Mouse (Mus musculus) intestine, embryonic 14.5 days (tissue): ENCODE results near the gene Dusp9. TPM values are rescaled to one million over a fixed set of nuclear protein-coding genes. Genes with fewer than 3 reads are reported as not detected.

Source experiments
- ATAC-seq: fragments of 200-750 bp; cut with Nextera tagmentation; replicated peaks from 2 replicates; pipeline ENCODE4 v1.8.0; 2017; ENCODE audit warnings: low read depth, moderate number of reproducible peaks, moderate TSS enrichment, moderate library complexity; ENCODE audit not compliant: low FRiP score, low TSS enrichment
- DNase-seq: peaks from one replicate; pipeline ENCODE4 v3.0.0-alpha.2; 2018; ENCODE audit warnings: low spot score
- H3K27ac ChIP-seq: fragments of 300-500 bp; sonication (generic); 2 replicates; pipeline ENCODE4 v1.5.1; 2014; ENCODE audit warnings: low read depth, mild to moderate bottlenecking, control low read depth
- H3K27me3 ChIP-seq: fragments of 300-500 bp; sonication (generic); replicated peaks from 2 replicates; pipeline ENCODE4 v1.6.1; 2014; ENCODE audit warnings: low read length, control low read depth; ENCODE audit not compliant: control insufficient read depth, insufficient read depth
- H3K36me3 ChIP-seq: fragments of 300-500 bp; sonication (generic); 2 replicates; pipeline ENCODE4 v1.6.1; 2014; ENCODE audit warnings: low read length, control low read depth; ENCODE audit not compliant: control insufficient read depth, insufficient read depth
- H3K4me1 ChIP-seq: fragments of 300-500 bp; sonication (generic); replicated peaks from 2 replicates; pipeline ENCODE4 v1.6.1; 2014; ENCODE audit warnings: low read length, control low read depth, mixed read lengths; ENCODE audit not compliant: control insufficient read depth, insufficient read depth
- H3K4me2 ChIP-seq: fragments of 300-500 bp; sonication (generic); 2 replicates; pipeline ENCODE4 v1.6.1; 2014; ENCODE audit warnings: low read length
- H3K4me3 ChIP-seq: fragments of 300-500 bp; sonication (generic); 2 replicates; pipeline ENCODE4 v1.5.1; 2014; ENCODE audit warnings: low read depth, low read length, control low read depth, mixed read lengths
- H3K9ac ChIP-seq: fragments of 300-500 bp; sonication (generic); 2 replicates; pipeline ENCODE4 v1.6.1; 2014; ENCODE audit warnings: mild to moderate bottlenecking, low read length
- H3K9me3 ChIP-seq: fragments of 300-500 bp; sonication (generic); 2 replicates; pipeline ENCODE4 v1.6.1; 2016; ENCODE audit warnings: low read length, control low read depth; ENCODE audit not compliant: control insufficient read depth
- WGBS: fragments of 180-500 bp; shearing (Covaris S2); extraction: QIAGEN DNeasy Blood & Tissue Kit; methylation state at CpG from one replicate; pipeline ENCODE4 v1.1.7; 2014; 5-methylcytosine and 5-hydroxymethylcytosine counted together
- polyA plus RNA-seq: library from polyadenylated mRNA; unstranded; fragments of >200 nt; fragmentation: Nextera tagmentation; extraction: Ambion mirVana; gene quantifications from 2 replicates; pipeline ENCODE4 v1.2.1, GENCODE M21; 2014

The Dusp9 gene
- 4.6 and 4.9 TPM in 2 replicates for polyA plus RNA-seq

GRCm38 (mm10) chrX:73639255-73639675 lies at the start of gene Dusp9:
Gene Dusp9, plus strand, starts transcription at chrX:73639419.
- Histone ChIP-seq H3K9me3 (no peaks in the 10 kb centered on the region), H3K9ac (peak within 1 kb of the TSS; percentile 38), H3K4me3 (peak within 1 kb of the TSS; percentile 37), H3K27me3 (peaks cover 31% of the 10 kb centered on the region), H3K4me1 (no peaks in the 10 kb centered on the region), H3K36me3 (no peaks in the 10 kb centered on the region), H3K27ac (no peak within 1 kb of the TSS), H3K4me2 (peak within 1 kb of the TSS; percentile 58)
- 4% methylated on average over 22 of the region's 28 CpGs for WGBS
- ATAC-seq (peak; percentile 65), DNase-seq (peak; percentile 70)

- 19% methylated on average over 6 of the region's 6 CpGs for WGBS
- ATAC-seq (no peak), DNase-seq (no peak)
- H3K4me2 ChIP-seq: no peak overlapping the region
- H3K9ac ChIP-seq: no peak overlapping the region
- H3K36me3 ChIP-seq: no peaks in the 10 kb centered on the region
- H3K27me3 ChIP-seq: 0 out of 2 replicates have a peak, but pooled peaks cover 5% of the 10 kb centered on the region
- H3K4me3 ChIP-seq: no peak overlapping the region
- no peak overlapping the region for H3K27ac ChIP-seq
- peaks cover 6% of the 10 kb centered on the region for H3K4me1 ChIP-seq
- no peaks in the 10 kb centered on the region for H3K9me3 ChIP-seq
Measured at GRCm38 (mm10) chrX:73593212-73593611, 46.0 kb upstream of the Dusp9 start.

- 0 out of 2 replicates have a peak overlapping the region, but pooled peaks have one; percentile 18 for H3K4me2 ChIP-seq
- 0 out of 2 replicates have a peak, but pooled peaks cover 3% of the 10 kb centered on the region for H3K27me3 ChIP-seq
- H3K9me3 ChIP-seq: no peaks in the 10 kb centered on the region
- H3K9ac ChIP-seq: no peak overlapping the region
- no peak overlapping the region for H3K4me3 ChIP-seq
- ATAC-seq (no peak), DNase-seq (no peak)
- no peak overlapping the region for H3K27ac ChIP-seq
- WGBS: 28% methylated on average over 12 of the region's 12 CpGs
- H3K36me3 ChIP-seq: no peaks in the 10 kb centered on the region
- peaks cover 6% of the 10 kb centered on the region for H3K4me1 ChIP-seq
Measured at GRCm38 (mm10) chrX:73594451-73595121, 44.6 kb upstream of the Dusp9 start.

- Histone ChIP-seq H3K9ac (no peak overlapping the region), H3K27ac (no peak overlapping the region)
Measured at GRCm38 (mm10) chrX:73595297-73595938, 43.8 kb upstream of the Dusp9 start.

DNA sequence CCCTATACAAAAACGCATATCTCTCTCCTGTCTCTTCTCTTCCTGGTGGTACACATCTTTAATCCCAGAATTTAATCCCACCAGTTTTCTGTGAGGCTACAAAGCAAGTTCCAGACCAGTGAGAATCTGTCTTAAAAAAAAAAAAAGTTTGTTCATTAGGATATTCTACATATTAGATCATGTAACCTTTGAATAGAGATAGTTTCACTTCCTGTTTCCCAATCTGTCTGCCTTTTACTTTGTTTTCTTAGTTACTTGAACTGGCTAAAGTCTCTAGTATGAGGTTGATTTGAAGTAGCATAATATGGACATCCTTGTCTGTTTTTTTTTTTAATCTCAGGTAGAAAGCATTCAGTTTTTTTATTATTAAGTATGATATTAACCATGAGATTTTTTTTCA lies 37.8 kb upstream of the Dusp9 start:
- H3K9me3 ChIP-seq: no peaks in the 10 kb centered on the region
- H3K27ac ChIP-seq: no peak overlapping the region
- DNase-seq: no peak
- H3K4me3 ChIP-seq: no peak overlapping the region
- H3K4me1 ChIP-seq: no peaks in the 10 kb centered on the region
- H3K4me2 ChIP-seq: no peak overlapping the region
- H3K9ac ChIP-seq: no peak overlapping the region
- H3K27me3 ChIP-seq: no peaks in the 10 kb centered on the region
- 77% methylated on average over 1 of the region's 1 CpGs for WGBS
- H3K36me3 ChIP-seq: no peaks in the 10 kb centered on the region
- ATAC-seq: no peak

More at GRCm38 (mm10) chrX:73595297-73595938, 43.8 kb upstream of the Dusp9 start:
- ATAC-seq (no peak), DNase-seq (no peak)
- WGBS: 72% methylated on average over 4 of the region's 4 CpGs
- H3K36me3 ChIP-seq: no peaks in the 10 kb centered on the region
- 0 out of 2 replicates have a peak, but pooled peaks cover 3% of the 10 kb centered on the region for H3K27me3 ChIP-seq
- peaks cover 6% of the 10 kb centered on the region for H3K4me1 ChIP-seq
- H3K9me3 ChIP-seq: no peaks in the 10 kb centered on the region
- H3K4me3 ChIP-seq: no peak overlapping the region
- H3K4me2 ChIP-seq: no peak overlapping the region

- Histone ChIP-seq H3K9me3 (no peaks in the 10 kb centered on the region), H3K27ac (no peak overlapping the region), H3K36me3 (no peaks in the 10 kb centered on the region), H3K4me1 (no peaks in the 10 kb centered on the region), H3K27me3 (no peaks in the 10 kb centered on the region), H3K4me3 (no peak overlapping the region), H3K9ac (no peak overlapping the region), H3K4me2 (no peak overlapping the region)
- DNase-seq: no peak
- 55% methylated on average over 4 of the region's 4 CpGs for WGBS
- ATAC-seq: no peak
Measured at GRCm38 (mm10) chrX:73613665-73614064, 25.6 kb upstream of the Dusp9 start.

GRCm38 (mm10) chrX:73615876-73616275 lies 23.3 kb upstream of the Dusp9 start:
- no peaks in the 10 kb centered on the region for H3K36me3 ChIP-seq
- H3K9ac ChIP-seq: no peak overlapping the region
- H3K27me3 ChIP-seq: no peaks in the 10 kb centered on the region
- no peak overlapping the region for H3K4me2 ChIP-seq
- H3K4me1 ChIP-seq: no peaks in the 10 kb centered on the region
- DNase-seq: no peak
- H3K4me3 ChIP-seq: no peak overlapping the region
- ATAC-seq: no peak
- H3K9me3 ChIP-seq: no peaks in the 10 kb centered on the region
- no peak overlapping the region for H3K27ac ChIP-seq
- 90% methylated on average over 1 of the region's 1 CpGs for WGBS

DNA sequence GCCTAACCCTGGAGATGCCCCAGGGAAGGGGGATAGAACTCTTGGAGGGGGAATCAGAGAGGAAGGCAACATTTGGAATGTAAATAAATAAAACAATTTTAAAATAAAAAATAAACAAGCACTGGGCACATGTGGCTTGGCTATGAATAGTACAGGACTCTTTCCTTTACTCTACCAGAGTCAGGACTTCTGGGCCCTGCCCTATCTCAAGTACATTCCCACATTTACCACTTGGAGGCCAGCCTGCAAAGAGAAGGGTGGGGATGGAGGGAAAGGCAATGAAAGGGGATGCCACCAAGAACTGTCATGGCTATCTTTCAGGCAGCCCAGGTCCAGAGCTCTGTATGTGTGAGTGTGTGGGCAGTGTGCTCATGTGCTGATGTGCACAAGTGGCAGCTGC lies 19.8 kb upstream of the Dusp9 start:
- Histone ChIP-seq H3K27me3 (no peaks in the 10 kb centered on the region), H3K9me3 (no peaks in the 10 kb centered on the region), H3K9ac (no peak overlapping the region), H3K36me3 (no peaks in the 10 kb centered on the region), H3K4me3 (no peak overlapping the region), H3K4me2 (no peak overlapping the region), H3K27ac (no peak overlapping the region), H3K4me1 (no peaks in the 10 kb centered on the region)
- ATAC-seq (no peak), DNase-seq (no peak)
